Mouse (Mus musculus): ENCODE results near the gene Fam206a.

- no peak for TF ChIP-seq CTCF (IDR thresholded peaks at IDR 0.05; ENCODE audit: extremely low read depth, insufficient read depth, low read length)
- TF ChIP-seq POLR2A (IDR thresholded peaks at IDR 0.05; ENCODE audit: extremely low read depth, insufficient read depth, low read length): no peak
These were observed 27.4 kb downstream of the Fam206a start for GRCm38 (mm10) chr4:56829511-56829921.
